Mouse (Mus musculus) E14TG2a.4 (cell line): ENCODE measurements around the gene Hspa1a.

ENCODE experiments used
- CTCF ChIP-seq: conservative IDR thresholded peaks from 2 replicates; pipeline ENCODE4 v1.5.1; 2014; ENCODE audit warnings: low read length
- NANOG ChIP-seq: IDR thresholded peaks from 2 replicates; pipeline ENCODE4 v1.6.1; 2014; ENCODE audit warnings: borderline replicate concordance, low read length, mixed read lengths
- POU5F1 ChIP-seq: IDR thresholded peaks from 2 replicates; pipeline ENCODE4 v1.6.1; 2014; ENCODE audit warnings: low read length, borderline replicate concordance

DNA sequence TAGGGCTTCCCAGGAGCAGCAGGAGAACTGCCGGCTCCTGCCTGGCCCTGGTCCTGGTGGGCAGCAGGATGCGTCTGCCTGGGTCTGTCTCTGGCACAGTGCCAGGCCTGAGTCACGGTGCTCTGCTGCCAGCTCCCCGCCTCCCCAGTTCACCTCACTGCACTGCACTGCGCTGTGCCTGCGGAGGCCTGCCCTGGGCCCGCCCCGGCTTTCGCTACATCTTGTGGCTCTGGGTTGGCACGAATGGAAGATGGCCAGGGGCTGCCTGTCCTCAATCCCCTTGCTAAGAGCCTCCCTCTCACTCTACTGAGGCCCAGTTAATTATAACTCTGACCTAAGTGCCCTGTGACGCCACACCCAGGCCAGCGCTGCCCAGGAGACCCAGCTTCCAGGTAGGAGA, 44.4 kb upstream of the Hspa1a start, which contains the start of gene Vwa7:
- TF ChIP-seq CTCF (no peak), POU5F1 (no peak), NANOG (no peak)
